Mouse (Mus musculus) kidney, postnatal 36 days (tissue): ENCODE data around the gene Gm15155.
"Not testable (repeated sequence)": the region's sequence is repeated elsewhere in the genome, so short reads cannot be mapped to it uniquely, and the experiment has no call there.

Source experiments
- DNase-seq, 2 experiments: peaks; one replicate each; pipeline ENCODE4 v3.0.0; 2021 to 2022; ENCODE audit warnings: mixed read lengths in 2 of 2

Gene Gm15155

DNA sequence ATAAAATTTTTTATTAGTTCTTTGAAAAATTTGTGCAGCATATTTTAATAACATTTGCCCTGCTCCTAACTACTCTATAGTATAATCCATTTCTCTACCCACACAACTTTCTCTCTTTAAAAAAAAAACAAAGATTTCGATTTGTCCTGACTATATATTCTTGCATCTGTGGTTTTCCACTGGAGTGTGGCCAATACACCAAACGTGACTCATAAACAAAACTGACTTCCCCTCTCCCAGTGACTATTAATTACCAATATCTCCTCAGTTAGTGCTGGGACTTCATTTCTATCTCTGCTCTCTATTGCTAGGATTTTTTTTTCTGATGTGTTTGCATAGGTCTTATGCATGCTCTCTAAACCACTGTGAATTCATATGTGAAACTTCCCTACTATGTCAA is 531.2 kb downstream of the Gm15155 start:
- no peak for DNase-seq

DNA sequence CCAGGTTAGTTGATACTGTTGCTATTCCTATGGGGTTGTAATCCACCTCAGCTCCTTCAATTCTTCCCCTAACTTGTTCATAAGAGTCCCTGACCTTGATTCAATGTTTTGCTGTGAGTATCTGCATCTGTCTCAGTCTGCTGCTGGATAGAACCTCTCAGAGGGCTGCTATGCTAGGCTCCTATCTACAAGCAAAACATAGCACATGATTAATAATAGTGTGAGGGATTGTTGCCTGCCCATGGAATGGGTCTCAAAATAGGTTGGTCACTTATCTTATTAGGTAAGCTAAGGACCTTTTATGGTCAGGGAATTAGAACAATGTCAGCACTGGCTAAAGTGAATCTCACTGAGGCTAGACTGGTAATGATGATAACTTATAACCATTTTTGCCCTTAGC is 547.0 kb downstream of the Gm15155 start:
- DNase-seq, result no peak

DNA sequence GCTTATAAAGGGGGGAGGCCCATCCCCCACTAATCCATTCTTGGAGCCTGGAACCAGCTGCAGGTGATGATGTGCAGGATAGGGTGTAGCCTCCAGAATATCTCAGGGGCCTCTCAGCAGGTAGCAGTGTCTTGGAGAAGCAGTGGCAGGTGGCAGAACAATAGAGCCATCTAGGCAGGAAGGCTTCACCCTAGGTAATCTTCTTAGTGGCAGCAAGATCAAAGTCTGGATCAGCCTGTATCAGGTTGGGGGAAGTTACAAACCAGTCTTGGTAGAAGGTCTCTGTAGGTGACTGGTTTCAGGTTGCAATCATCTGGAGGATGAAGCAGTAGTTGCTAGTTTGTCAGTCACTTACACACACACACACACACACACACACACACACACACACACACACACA is 679.3 kb downstream of the Gm15155 start:
- DNase-seq, result not testable (repeated sequence)
